Mouse (Mus musculus): ENCODE data around the gene Npr1. TPM values are rescaled to one million over a fixed set of nuclear protein-coding genes. Genes with fewer than 3 reads are reported as not detected.
A peak's percentile ranks its signal among the peaks of the same experiment; 100 is the strongest.

The Npr1 gene
- total RNA-seq, 2 experiments from 2014 or later, result not detected

DNA sequence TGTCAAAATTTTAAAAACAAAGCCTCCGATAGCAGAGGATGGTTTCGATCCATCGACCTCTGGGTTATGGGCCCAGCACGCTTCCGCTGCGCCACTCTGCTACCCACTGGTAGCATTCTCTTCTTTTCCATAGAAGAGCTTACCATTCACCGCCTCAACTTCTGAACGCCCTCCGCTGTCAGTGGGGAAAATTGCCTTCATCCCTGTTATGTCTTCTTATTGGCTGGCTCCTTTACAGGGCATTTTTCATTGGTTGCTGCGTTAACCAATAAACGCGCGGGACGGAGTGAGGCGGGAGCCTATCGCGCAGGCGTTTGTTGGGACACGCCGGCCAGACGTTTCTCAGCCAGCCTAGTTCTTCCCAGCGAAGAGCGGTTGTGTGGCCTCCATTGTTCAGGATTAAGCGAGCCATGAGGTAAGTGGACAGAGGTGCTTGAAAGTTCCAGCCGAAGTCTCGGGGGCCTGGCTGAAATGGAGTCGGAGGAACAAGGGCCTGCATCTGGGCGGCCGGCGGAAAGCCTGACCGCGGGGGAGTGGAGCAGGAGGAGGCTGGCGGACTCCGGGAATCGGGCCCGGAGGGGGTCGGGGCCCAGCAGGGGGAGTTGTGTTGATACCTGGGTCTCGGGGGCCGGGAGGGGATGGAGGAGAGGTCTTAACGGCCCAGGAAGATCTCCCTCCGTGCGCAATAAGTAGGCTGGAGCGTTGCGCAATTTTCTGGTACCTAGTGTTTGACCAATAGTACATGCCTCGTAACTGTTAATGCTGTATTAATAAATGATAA lies 10.4 kb upstream of the Npr1 start, which contains the start of gene Ilf2:
Gene Ilf2 (plus strand): TSS at position 296 of the 781 bp plus-strand sequence.
- ATAC-seq (replicated peaks; ENCODE audit: poor library complexity), result peak; percentile 97

DNA sequence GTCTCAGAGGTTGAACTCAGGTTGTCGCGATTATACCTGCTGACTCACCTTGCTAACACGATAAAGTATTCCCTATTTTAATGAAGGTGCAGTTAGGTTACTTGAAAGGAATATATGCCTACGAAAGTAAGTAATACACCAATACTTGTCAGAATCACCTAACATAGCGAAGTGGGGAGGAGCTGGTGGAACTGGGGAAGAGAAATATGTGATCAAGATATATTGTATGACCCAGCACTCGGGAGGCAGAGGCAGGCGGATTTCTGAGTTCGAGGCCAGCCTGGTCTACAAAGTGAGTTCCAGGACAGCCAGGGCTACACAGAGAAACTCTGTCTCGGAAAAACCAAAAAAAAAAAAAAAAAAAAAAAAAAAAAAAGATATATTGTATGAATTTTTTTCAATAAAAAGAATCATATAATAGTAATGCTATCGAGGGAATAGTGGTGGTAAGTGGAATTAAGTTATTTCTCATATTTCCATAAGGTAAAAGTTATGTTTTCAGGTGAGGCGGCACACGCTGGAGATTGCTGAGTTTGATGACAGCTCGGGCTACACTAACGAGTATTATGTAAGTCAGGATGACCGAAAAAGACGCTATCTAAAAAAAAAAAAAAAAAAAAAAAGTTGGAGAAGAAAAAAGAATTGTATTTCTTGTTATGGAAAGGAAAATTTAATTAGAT lies 9.6 kb upstream of the Npr1 start:
- peak; percentile 9; the same call in 1 of the 2 replicates for ATAC-seq (replicated peaks; ENCODE audit: poor library complexity)

GRCm38 (mm10) chr3:90472213-90472612 lies 6.5 kb upstream of the Npr1 start:
- ATAC-seq (replicated peaks; ENCODE audit: poor library complexity), result peak; percentile 63

GRCm38 (mm10) chr3:90467618-90468300 lies 2.1 kb upstream of the Npr1 start:
- no peak for ATAC-seq (replicated peaks; ENCODE audit: poor library complexity)

GRCm38 (mm10) chr3:90466311-90466766 lies 673 bp upstream of the Npr1 start:
- ATAC-seq (replicated peaks; ENCODE audit: poor library complexity), result peak; percentile 57

- peak; percentile 11 for ATAC-seq (replicated peaks; ENCODE audit: poor library complexity)
These were observed 483 bp downstream of the Npr1 start for GRCm38 (mm10) chr3:90465081-90465685.

DNA sequence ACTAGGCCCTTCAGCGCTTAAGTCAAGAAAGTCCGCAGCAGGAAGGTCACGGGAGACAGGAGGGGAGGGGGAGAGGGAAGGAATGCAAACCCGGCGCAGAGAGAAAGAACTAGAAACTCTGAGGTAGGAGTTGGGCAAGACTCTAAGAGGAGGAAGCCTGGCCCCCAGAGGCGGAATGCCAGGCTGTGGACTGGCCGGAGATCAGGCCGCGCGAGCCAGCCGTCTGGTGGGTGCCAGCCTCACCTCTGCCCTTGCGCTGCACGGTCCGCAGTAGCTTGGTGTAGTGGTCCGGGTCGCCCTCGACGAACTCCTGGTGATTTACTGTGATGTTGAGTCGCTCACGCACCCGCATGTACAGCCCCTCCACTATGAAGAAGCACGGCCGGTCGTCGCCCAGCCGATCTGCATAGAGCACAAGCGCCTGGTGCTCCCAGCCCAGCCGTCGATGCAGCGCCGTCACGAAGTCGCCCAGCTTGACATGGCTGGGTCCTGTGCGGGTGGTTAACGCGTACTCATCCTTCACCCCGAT lies 1.1 kb downstream of the Npr1 start:
- ATAC-seq (replicated peaks; ENCODE audit: poor library complexity), result peak; percentile 33

DNA sequence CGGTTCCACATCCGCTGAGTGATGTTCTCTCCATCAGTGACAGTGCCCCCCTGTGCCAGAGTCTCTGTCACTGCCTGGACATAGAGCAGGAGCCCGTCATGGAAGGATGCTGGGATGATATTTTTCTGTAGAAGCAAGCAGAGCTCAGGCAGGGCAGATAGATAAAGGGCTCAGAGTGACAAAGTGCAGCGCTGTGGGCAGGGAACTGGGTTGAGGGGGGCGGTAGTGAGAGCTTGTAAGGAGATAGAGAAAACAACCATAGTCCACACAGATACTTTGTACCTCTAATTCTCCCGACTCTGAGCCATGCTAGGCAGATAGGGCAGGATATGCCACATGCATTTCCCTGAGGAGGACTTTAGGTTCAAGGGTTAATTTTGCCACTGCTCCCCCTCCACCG lies 3.1 kb downstream of the Npr1 start:
- ATAC-seq (replicated peaks; ENCODE audit: poor library complexity), result no peak

DNA sequence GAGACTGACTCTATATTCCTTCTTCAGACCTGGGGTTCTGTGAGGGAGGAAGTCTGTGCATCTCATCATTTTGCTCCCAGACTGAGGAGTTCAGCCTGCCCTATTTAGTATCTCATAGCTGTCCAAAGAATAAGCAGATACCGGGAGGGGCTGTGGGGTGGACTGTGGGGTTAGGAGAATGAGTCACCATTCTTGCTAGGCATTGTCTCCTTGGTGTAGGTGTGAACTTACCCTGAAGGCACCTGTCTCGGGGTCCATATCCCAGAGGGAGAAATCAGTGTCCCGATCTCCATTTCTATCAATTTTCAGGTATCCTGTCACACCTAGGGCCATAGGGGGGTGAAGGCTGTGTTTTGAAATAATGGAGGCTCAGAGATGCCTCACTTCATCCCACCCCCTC lies 3.7 kb downstream of the Npr1 start:
- no peak for ATAC-seq (replicated peaks; ENCODE audit: poor library complexity)

- no peak for ATAC-seq (replicated peaks; ENCODE audit: poor library complexity)
These were observed 5.4 kb downstream of the Npr1 start for GRCm38 (mm10) chr3:90460315-90460714.

- no peak for ATAC-seq (replicated peaks; ENCODE audit: poor library complexity)
These were observed 5.9 kb downstream of the Npr1 start for GRCm38 (mm10) chr3:90459727-90460126.

DNA sequence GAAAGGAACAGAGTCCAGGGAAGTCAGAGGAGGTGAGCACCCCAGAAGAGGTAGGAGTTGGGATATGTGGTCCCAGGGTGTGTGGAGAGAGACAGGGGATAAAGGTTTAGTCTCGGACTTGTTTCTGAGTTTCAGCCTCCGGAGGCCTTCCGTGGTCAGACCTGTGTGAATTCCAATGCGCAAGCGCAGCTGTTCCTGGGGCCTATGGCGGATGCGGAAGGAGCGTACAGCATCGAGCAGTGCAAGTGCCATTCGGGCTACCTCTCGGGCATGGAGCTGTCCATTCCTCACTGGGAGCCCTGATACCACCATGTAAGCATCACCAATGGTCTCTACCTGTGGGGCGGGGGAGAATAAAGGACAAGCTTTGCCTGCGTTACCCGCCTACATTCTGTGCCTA lies 10.7 kb downstream of the Npr1 start:
- ATAC-seq (replicated peaks; ENCODE audit: poor library complexity), result no peak

GRCm38 (mm10) chr3:90451396-90452095 lies 14.1 kb downstream of the Npr1 start:
- ATAC-seq (replicated peaks; ENCODE audit: poor library complexity), result no peak

- no peak for ATAC-seq (replicated peaks; ENCODE audit: poor library complexity)
These were observed 14.8 kb downstream of the Npr1 start for GRCm38 (mm10) chr3:90450874-90451273.

DNA sequence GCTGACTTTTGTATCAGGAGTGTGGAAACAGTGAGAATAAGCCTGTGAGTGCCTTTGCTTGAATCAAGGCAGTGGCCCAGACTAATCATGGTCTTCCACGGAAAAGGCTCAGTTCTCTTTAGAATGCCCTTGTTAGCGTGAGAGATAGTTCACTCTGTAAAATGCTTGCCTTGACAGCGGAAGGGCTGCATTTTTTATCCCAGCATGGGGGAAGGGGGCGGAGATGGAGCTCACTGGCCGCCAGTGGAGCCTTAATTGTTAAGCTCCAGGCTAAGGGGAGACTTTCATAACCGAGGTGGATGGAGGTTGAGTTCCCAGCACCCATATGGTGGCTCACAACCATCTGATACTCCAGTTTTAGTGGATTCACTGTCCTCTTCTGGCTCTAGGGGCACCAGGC lies 17.0 kb downstream of the Npr1 start:
- ATAC-seq (replicated peaks; ENCODE audit: poor library complexity), result no peak

- ATAC-seq (replicated peaks; ENCODE audit: poor library complexity), result no peak
These were observed 18.6 kb downstream of the Npr1 start for GRCm38 (mm10) chr3:90447123-90447494.

DNA sequence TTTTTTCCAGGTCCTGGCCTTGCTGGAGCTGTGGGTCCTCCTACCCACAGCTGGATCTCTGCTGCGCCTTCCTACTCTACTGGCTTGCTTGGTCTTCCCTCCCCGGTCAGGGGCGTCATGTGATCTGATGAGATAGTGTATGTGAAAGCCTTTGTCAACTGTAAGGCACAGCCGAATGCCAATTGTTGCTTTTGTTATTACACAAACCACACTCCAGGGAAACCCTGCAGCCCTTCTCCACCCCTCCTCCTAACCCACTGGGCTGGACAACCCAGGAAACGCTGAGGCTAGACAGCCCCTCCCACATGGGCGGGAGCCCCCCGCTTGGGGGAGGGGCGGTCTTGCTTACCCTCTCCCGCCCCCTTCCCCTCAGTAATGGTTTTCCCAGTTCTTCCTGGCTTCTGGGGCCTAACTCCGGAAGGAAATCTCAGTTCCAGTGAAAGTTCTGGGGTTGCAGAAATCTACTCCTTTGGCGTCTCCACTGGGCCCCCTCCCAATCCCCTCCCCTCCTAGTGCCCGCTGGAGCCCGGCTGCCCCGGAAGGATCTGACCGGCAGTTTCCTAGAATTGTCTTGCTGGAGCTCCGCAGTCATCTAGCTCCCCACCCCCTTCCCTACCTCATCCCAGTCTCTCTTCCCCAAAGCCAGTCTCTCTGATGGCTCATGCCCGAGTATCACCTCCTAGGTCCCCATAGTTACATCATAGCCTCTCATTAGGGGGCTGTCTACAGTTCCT lies 19.1 kb downstream of the Npr1 start:
- ATAC-seq (replicated peaks; ENCODE audit: poor library complexity), result peak; percentile 87

- no peak for ATAC-seq (replicated peaks; ENCODE audit: poor library complexity)
These were observed 20.1 kb downstream of the Npr1 start for GRCm38 (mm10) chr3:90445417-90446200.

DNA sequence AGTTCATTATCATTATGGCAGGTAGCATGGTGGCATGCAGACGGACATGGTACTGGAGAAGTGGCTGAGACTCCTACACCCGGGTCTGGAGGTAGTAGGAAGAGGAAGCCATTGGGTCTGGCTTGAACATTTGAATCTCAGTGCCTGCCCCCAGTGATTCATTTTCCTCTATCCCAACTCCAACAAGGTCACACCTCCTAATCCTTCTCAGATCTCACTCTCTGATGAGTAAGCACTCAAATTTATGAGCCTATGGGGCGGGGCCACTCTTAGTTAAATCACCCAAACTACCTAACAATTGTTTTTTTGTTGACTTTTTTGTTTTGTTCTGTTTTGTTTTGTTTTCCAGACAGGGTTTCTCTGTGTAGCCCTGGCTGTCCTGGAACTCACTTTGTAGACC lies 21.7 kb downstream of the Npr1 start:
- ATAC-seq (replicated peaks; ENCODE audit: poor library complexity), result no peak
